Mouse (Mus musculus): ENCODE measurements at regions not wholly inside any gene's neighbourhood (a gene's known extent, or its start where the extent isn't known, plus 50 kb on each side); places are given as distances from the start of the nearest gene placed in this dataset.
A peak's percentile ranks its signal among the peaks of the same experiment; 100 is the strongest.

DNA sequence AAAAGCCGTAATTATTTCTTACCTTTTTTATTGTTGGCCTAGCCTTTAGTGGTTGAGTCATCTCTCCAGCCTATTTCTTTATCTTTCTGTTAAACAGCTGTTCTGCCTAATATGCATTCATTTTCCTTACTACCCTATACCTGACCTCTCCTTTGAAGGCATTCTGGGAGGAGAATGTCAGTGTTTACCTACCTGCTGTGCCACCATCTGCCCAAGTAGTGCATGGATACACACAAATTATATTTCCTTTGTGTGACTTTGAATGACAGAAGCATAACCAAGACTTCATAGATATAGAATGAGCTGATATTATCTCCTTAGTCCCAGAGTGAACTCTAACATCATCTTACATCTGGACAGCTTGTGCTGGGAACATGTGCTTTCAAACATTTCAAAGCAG lies 293.5 kb upstream of the Tom1l1 start:
- no peak for DNase-seq

GRCm38 (mm10) chr11:90978234-90978633 lies 290.1 kb upstream of the Tom1l1 start:
- no peak for DNase-seq

GRCm38 (mm10) chr11:90941076-90941475 lies 252.9 kb upstream of the Tom1l1 start:
- no peak for DNase-seq

DNA sequence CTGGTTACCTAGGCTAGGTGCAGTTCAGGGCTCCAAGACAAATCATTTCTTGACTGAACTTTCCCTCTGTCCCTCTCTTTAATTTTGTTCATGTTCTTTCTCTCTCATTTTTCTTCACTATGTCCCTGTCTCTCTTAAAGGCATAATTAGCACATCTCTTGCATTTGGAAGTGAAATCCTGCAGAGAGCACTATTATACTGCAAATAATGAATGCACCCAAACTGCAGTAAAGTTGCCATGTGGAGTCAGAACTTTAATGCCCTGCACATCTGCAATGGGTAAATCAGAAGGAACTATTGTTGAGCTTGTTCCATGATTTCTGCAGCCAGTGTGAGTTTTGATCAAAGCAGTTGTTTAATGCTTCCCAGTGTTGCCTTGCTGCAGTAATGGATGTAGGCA lies 237.6 kb upstream of the Tom1l1 start:
- DNase-seq = no peak

GRCm38 (mm10) chr11:90917782-90918181 lies 229.6 kb upstream of the Tom1l1 start:
- no peak for DNase-seq

DNA sequence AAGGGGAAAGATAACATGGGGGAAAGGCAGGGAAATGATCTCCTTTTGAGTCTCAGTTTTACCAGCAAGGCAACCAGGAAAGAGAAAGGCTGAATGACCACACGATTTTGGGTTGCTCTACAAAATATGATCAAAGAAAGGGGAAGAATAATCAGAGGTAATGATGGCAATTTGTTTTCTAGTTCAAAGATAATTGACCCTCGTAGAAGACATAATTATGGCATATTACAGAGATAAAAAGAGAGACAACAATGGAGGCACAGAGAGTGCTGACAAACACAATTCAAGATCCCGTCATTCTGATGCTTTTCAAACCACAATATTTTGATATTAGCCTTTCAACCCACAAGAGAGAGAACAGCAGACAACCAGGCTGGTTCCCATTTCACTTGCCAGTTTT lies 206.1 kb upstream of the Tom1l1 start:
- DNase-seq = peak; percentile 8

GRCm38 (mm10) chr11:90873122-90873521 lies 185.0 kb upstream of the Tom1l1 start:
- no peak for DNase-seq

GRCm38 (mm10) chr11:90871686-90872085 lies 183.5 kb upstream of the Tom1l1 start:
- DNase-seq = peak; percentile 16

GRCm38 (mm10) chr11:90863981-90864760 lies 176.0 kb upstream of the Tom1l1 start:
- DNase-seq = no peak

GRCm38 (mm10) chr11:90855731-90856130 lies 167.6 kb upstream of the Tom1l1 start:
- no peak for DNase-seq

DNA sequence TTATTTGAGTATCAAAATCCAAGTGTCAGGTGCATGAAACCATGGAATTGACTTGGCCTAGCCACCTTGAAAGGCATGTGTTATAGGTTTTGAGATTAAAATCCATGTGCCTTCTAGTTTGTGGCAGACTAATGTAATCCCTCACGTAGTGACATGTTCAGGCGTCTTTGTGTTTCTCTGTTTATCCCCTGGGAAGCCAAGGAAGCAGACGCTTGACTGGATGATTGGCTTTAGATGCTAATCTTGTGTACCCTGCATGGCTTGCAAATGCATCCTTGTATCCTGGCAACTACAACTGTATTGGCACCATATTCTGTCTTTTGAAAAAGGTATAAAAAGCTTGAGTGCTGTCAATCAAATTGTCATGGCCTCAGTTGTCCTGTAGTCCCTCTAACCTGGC lies 167.2 kb upstream of the Tom1l1 start:
- peak; percentile 37 for DNase-seq

DNA sequence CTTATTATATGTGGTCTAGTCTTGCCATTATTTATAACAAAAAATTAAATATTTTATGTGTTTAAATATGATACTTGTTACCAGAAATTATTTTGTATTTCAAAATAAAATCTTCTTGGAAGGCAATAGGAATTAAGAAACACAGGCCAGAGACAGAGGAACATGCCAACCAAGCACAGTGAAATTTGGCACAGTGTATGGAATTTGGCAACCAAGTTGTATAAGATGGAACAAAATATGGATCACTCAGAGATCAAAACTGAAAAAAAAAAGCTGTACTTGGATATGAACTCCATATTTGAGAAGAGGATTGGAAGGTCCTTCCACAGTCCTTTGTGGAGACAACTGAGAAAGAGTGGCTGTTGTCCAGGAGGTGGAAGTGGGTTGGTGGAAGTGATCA lies 163.1 kb upstream of the Tom1l1 start:
- DNase-seq = no peak

- peak; percentile 7 for DNase-seq
Measured at GRCm38 (mm10) chr11:90844925-90845319, 156.8 kb upstream of the Tom1l1 start.

DNA sequence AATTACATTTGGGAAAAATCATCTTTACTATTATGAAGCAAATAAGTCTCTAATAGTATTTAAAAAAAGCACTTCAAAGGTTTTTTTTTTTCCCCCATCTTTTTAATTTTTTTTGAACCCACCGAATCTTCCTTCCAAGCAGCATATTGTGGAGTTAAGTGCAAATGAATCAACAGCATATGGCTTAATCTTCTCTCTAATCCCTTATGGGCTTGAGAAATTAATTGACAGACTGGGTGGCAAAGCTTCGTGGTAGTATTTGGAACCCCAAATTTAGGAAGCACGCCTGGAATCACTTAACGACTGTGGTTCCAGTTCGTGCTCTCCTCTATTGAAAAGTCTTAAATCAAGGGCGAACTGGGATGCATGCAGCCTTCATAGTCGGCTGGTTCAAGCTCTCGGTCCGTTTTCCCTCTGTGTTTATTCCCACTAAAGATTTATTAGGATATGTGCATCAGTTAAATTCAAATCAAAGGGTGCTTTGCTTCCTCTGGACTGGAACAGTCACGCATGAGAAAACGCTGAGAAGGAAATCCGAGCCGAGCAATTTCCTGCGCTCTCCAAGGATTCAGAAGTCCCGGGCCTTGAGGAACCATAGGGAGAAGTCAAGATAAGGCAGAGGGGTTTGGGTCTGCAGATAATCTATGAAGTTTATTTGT lies 156.2 kb upstream of the Tom1l1 start:
- DNase-seq = no peak

- no peak for DNase-seq
Measured at GRCm38 (mm10) chr11:90838161-90838560, 150.0 kb upstream of the Tom1l1 start.

GRCm38 (mm10) chr11:90824761-90825160 lies 136.6 kb upstream of the Tom1l1 start:
- DNase-seq = no peak

DNA sequence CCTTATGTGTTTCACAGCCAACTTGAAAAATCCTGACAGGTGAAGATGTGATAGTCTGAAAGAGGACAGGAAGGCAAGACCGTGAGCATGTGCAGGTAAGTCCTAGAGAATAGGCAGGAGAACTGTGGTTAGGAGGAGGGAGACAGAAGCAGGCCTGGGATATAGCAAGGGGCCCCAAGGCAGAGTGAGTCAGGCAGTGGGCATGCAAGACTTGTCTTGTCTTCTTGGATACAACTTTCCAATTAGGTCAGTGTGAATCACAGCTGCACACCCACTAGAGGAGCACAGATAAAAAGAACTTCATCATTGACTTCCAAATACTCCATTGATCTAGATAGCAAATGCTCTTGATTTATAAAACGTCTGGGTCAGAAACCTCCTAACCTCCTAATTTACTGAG lies 128.6 kb upstream of the Tom1l1 start:
- no peak for DNase-seq

GRCm38 (mm10) chr11:90814471-90814870 lies 126.3 kb upstream of the Tom1l1 start:
- no peak for DNase-seq

DNA sequence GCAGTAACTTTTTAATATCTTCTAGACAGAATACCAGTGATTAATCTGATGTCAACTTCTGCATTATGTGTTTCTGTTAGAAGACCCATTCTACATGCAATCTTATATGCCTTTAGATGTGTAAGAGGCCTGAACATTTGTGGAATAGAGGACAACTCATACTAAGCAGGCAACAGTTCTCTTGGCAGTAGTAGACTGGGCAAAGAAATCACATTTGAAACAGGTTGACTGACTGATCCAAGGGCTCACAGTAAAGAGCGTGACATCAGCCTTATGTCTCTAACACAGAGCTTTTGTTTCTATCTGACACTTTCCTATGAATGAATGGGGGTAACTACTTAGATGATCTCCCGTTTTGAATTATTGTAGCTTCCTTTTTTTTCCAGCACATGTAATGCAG lies 124.8 kb upstream of the Tom1l1 start:
- DNase-seq = no peak

GRCm38 (mm10) chr11:90812530-90812929 lies 124.4 kb upstream of the Tom1l1 start:
- DNase-seq = no peak

DNA sequence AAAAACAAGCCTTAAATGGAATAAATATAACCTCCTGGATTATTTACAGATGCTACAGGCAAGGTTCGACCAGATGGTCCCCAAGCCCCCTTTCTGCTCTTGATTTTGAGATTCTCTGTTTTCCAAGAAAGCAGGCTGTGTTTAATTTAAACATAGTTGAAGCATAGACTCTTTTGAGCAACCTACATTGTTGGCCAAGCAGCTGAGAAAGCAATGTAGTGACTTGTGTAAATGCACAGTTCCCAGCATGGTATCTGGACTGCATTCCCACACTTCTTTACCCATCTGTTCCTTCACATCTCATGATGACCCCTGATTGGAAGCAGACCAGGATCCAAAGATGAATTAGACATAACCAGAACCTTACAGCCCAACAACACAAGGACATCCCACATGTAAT lies 120.3 kb upstream of the Tom1l1 start:
- no peak for DNase-seq

DNA sequence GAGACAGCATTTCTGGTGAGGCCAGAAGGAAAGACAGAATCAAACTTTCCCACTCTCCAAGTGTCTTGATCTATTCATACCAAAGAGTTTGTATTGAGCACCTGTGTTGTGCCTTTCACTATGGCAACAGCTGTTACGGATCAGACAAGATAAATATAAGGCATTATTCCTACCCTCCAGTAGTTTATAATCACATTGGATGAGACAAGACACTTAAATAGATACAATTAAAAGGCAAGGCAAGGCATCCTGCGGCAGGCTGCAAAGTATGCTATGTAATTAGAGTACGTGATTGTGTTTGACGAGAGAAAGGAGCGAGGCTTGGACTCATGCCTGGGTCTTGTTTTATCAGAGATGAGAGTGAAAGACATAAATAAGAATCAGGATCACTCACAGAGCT lies 119.2 kb upstream of the Tom1l1 start:
- no peak for DNase-seq

DNA sequence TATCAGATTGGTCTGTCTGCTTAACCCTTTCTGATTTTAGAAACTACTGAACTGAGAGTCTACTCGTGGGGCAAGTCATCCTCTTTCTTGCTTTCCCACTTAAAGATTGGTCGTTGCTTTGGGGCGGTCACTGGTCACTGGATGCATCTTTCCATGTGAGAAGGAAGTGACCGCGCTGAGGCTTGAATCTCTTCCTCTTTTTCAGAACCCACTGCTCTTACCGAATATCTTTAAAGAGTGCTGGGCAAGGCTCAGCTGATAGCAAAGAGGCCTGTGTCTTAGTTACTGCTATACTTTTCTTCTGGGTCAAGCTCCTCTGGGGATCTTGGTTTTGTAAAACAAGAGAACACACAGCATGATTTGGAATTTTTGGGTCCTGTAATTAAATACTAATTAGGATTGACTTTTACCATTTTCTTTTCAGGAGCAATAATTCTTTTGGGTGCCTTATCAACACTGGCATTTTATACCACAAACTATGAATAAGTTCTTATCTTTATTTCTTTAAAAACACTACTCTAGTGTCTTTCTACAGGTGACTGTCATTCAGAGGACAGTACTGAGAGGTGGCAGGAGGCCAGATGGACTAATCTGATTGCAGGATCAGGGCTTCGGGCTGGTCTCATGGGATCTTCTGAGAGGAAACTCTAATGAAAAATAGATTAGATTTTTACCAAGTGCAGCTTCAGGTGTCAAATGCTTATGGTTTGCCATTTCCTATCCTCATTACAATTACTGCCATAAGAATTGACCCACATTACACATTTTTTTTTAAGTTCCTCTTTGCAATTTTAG lies 114.6 kb upstream of the Tom1l1 start:
- DNase-seq = no peak

GRCm38 (mm10) chr11:90797577-90797976 lies 109.4 kb upstream of the Tom1l1 start:
- no peak for DNase-seq

All from retina, postnatal 1 day (tissue).